12 mouse cellular contexts compared by ENCODE assay signal in genomic region chr8:120213939-120214338, GRCm38 (mm10). TPM values are rescaled to one million over a fixed set of nuclear protein-coding genes. Genes with fewer than 3 reads are reported as not detected.
A peak's percentile ranks its signal among the peaks of the same experiment; 100 is the strongest.
DNase-seq lines count a peak whose midpoint lies in the region; ATAC-seq and TF ChIP-seq lines count a peak whose summit lies in the region.
"Had no signal": no experiment of that assay in that cellular context is flagged by ENCODE, and none has a peak within 500 bp of the region (broad histone marks: within the 10 kb centered on the region; RNA-seq: fewer than 3 reads in every experiment).

No protein-coding gene starts in this region.

- H3K4me3 ChIP-seq in heart, postnatal 0 days (ENCODE audit: low read depth, low read length): no peak overlapping the region
- H3K4me3 ChIP-seq: left cerebral cortex, adult 2 months; neural tube, embryonic 12.5 days had no signal

- H3K9ac ChIP-seq in heart, postnatal 0 days (replicated peaks; ENCODE audit: low read depth, low read length): no peak overlapping the region
- H3K9ac ChIP-seq: neural tube, embryonic 12.5 days had no signal

- WGBS in heart, postnatal 0 days: 46% methylated on average over 5 of the region's 5 CpGs

- H3K36me3 ChIP-seq in heart, postnatal 0 days (replicated peaks; ENCODE audit: control insufficient read depth, insufficient read depth, low read length): no peaks in the 10 kb centered on the region
- H3K36me3 ChIP-seq: neural tube, embryonic 12.5 days had no signal

- no peak overlapping the region for H3K4me2 ChIP-seq in heart, postnatal 0 days (ENCODE audit: low read depth, low read length)
- H3K4me2 ChIP-seq: neural tube, embryonic 12.5 days had no signal

- H3K4me1 ChIP-seq in heart, postnatal 0 days (ENCODE audit: control insufficient read depth, insufficient read depth): peaks cover 27% of the 10 kb centered on the region

- TF ChIP-seq POLR2A in brain, embryonic 14.5 days (IDR thresholded peaks at IDR 0.05; ENCODE audit: borderline replicate concordance, extremely low read depth, insufficient read depth, insufficient read length, poor library complexity, severe bottlenecking): no peak

- intact Hi-C loops in left cerebral cortex, postnatal 36 days (cut with DNase I): loop anchor here (5.0 kb wide), 1 partner anchor 37 kb away; the partner anchor contains the start of gene Fam92b

- H3K27me3 ChIP-seq in heart, postnatal 0 days (ENCODE audit: control insufficient read depth, insufficient read depth, low read length): no peaks in the 10 kb centered on the region
- H3K27me3 ChIP-seq: neural tube, embryonic 12.5 days had no signal

- H3K9me3 ChIP-seq in heart, postnatal 0 days (replicated peaks; ENCODE audit: control insufficient read depth, low read length): no peaks in the 10 kb centered on the region
- H3K9me3 ChIP-seq: neural tube, embryonic 12.5 days had no signal

- peak; percentile 47 to 59 for DNase-seq in layer of hippocampus, postnatal 14 days (ENCODE audit: low spot score in 2 of 2)
- DNase-seq in layer of hippocampus, adult 9-11 months: no peak
- DNase-seq in brain, embryonic 14.5 days (ENCODE audit: low read depth): peak; percentile 72
- DNase-seq in cerebellum, adult 9-11 months: peak; percentile 96
- peak; percentile 72 for DNase-seq in heart, postnatal 0 days (ENCODE audit: low spot score)
- DNase-seq in lung, postnatal 4 days: no peak
- DNase-seq in left cerebral cortex, postnatal 36 days (ENCODE audit: low spot score in 2 of 2): no peak
- DNase-seq: lung, postnatal 10 days had no signal

- peak; percentile 67 for ATAC-seq in heart, postnatal 0 days (ENCODE audit: insufficient read depth, low read depth)
- ATAC-seq in granulocyte monocyte progenitor cell, adult 5-6 weeks (replicated peaks; ENCODE audit: poor library complexity, severe bottlenecking): no peak
- ATAC-seq: inflammation-experienced regulatory T-cells, adult 6 months had no signal

- TF ChIP-seq CTCF in brain, embryonic 14.5 days (IDR thresholded peaks at IDR 0.05; ENCODE audit: borderline replicate concordance, extremely low read depth, insufficient read depth, insufficient read length): no peak
- no peak for TF ChIP-seq CTCF in heart, postnatal 0 days (IDR thresholded peaks at IDR 0.05; ENCODE audit: low read depth)

- no peak overlapping the region for H3K27ac ChIP-seq in heart, postnatal 0 days (ENCODE audit: low read depth)
- H3K27ac ChIP-seq: left cerebral cortex, adult 2 months; neural tube, embryonic 12.5 days had no signal

- TF ChIP-seq EP300 in heart, postnatal 0 days (IDR thresholded peaks at IDR 0.05; ENCODE audit: low read depth): no peak

RNA-seq across cellular contexts. Expression of gene Gse1, which starts 14.3 kb away (rescaled TPM):
- 100 to 1,000 TPM in 1 of 2 experiments, 10 to 100 TPM in 1; 94.0 to 107 TPM for total RNA-seq in layer of hippocampus, postnatal 14 days (2021)
- polyA plus RNA-seq in brain, embryonic 14.5 days (2012; rRNA removed): 70.3 and 70.4 TPM in 2 replicates
- total RNA-seq in heart, postnatal 0 days (2014; rRNA removed; ENCODE audit: low replicate concordance): 18.7 and 30.8 TPM in 2 replicates
- 4.1 and 5.4 TPM in 2 replicates for polyA plus RNA-seq in heart, postnatal 0 days (2015; fragmentation: Nextera tagmentation; extraction: Ambion mirVana)
- 32.7 and 40.9 TPM in 2 replicates for total RNA-seq in granulocyte monocyte progenitor cell, adult 5-6 weeks (2014; fragmentation: Nextera tagmentation)
- total RNA-seq in granulocyte monocyte progenitor cell, adult 5-6 weeks (2017): 6.9 and 8.4 TPM in 2 replicates
- total RNA-seq in left cerebral cortex, postnatal 36 days (2021): 10 to 100 TPM; 64.1 to 87.6 TPM

RNA-seq across cellular contexts. Expression of gene Fam92b, which starts 36.7 kb away (rescaled TPM):
- total RNA-seq in layer of hippocampus, postnatal 14 days (2021): under 1 TPM in 1 of 2 experiments, not detected in 1; 0.33 TPM
- 1.3 and 1.7 TPM in 2 replicates for polyA plus RNA-seq in brain, embryonic 14.5 days (2012; rRNA removed)
- not detected in 2 replicates for total RNA-seq in heart, postnatal 0 days (2014; rRNA removed; ENCODE audit: low replicate concordance)
- polyA plus RNA-seq in heart, postnatal 0 days (2015; fragmentation: Nextera tagmentation; extraction: Ambion mirVana): 0.44 TPM in 1 of 2 replicates, not detected in the other
- not detected in 2 replicates for total RNA-seq in granulocyte monocyte progenitor cell, adult 5-6 weeks (2014; fragmentation: Nextera tagmentation)
- total RNA-seq in granulocyte monocyte progenitor cell, adult 5-6 weeks (2017): not detected in 2 replicates
- total RNA-seq in left cerebral cortex, postnatal 36 days (2021): under 1 TPM; 0.27 to 0.45 TPM
- polyA plus RNA-seq: inflammation-experienced regulatory T-cells, adult 6 months had no signal

Comparison
In these comparisons a context has a peak if more than half of its experiments do, and no peak if none do; other contexts are left out.
1. DNase-seq: peak in layer of hippocampus, postnatal 14 days (2 of 2), brain, embryonic 14.5 days (single experiment), cerebellum, adult 9-11 months (single experiment) and heart, postnatal 0 days (single experiment); none in layer of hippocampus, adult 9-11 months (single experiment), lung, postnatal 4 days (0 of 2) and left cerebral cortex, postnatal 36 days (0 of 2).